Mouse (Mus musculus): Measurements from ENCODE around the gene Acad11.

DNA sequence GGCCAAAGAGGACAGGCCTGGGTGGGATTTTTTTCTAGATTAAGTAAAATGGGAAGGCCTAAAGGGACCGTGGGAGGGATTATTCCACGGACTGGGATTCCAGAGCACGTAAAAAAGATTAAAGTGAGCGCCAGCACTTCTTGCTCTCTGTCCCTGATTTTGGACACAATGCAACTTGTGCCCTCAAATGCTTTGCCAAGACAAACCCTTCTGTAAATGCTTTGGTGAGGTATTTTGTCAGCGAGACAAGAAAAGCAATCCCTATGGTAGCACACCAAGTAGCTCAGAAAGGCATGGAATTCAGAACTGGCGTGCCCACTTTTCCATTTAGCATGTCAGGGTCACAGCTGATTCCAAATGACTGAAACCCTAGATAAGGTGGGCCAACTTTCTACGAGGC, 85.8 kb downstream of the Acad11 start:
- TF ChIP-seq POLR2A (IDR thresholded peaks at IDR 0.05; ENCODE audit: low read depth, low read length) (no peak), CTCF (conservative IDR thresholded peaks at IDR 0.05; ENCODE audit: insufficient read depth, insufficient read length, low read depth, low read length) (no peak)
